ENCODE assay signal across 7 mouse cellular contexts in the genomic region with DNA sequence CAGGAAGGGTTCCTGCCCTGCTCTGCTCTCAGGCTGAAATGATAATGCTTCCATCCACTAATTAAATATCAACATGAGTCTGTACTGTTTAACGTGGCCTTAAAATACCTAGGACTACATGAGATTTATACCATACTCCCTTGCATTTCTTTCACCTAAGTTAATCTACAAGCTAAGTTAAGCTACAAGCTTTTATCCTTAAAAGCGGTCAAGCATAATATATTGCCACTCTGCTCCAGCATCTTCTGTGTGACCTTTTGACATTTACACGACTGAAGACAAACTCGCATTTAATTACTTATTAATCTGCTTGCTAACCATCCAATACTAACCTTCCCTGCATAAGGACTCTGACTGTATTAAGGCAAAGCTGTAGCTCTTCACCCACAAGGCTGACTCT.
"Had no signal": no experiment of that assay in that cellular context is flagged by ENCODE, and none has a peak within 500 bp of the region (broad histone marks: within the 10 kb centered on the region; RNA-seq: fewer than 3 reads in every experiment).

No protein-coding gene starts in this region.

- DNase-seq: layer of hippocampus, postnatal 36 days; liver, postnatal 0 days; lung, embryonic 14.5 days; lung, postnatal 36 days; midbrain, embryonic 14.5 days; thymus, adult 18-20 months; thymus, postnatal 36 days had no signal
